Mouse (Mus musculus): ENCODE data around the gene Krt33a. TPM values are rescaled to one million over a fixed set of nuclear protein-coding genes. Genes with fewer than 3 reads are reported as not detected.
A peak's percentile ranks its signal among the peaks of the same experiment; 100 is the strongest.

Gene Krt33a
- polyA plus RNA-seq, 1 experiment, result not detected

DNA sequence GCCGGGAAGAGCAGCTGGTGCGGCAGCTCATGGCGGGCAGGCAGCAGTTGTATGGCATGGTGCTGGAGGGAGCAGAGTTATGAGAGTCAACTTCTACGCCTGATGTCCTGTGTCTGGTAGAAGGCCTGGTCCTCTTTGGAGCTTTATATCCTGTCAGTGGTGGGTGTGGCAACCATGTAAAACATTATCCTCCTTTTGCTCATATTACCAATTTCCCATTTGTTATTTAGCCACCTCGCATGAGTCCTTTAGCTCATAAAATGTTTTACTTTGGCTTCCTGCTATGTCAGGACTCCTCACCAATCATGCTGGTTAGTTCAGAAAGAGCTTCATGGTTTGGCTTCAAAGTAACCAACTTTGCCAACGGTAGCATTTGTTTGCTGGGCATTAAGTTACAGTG lies 13.8 kb upstream of the Krt33a start, which contains the start of gene Krt33b:
Krt33b (minus strand) TSS at position 101 of the 400 bp plus-strand sequence.
- no peaks in the 10 kb centered on the region for H3K27me3 ChIP-seq (ENCODE audit: control insufficient read depth, insufficient read depth, low read length)
- no peak for TF ChIP-seq CTCF (IDR thresholded peaks at IDR 0.05; ENCODE audit: extremely low read depth, insufficient read length, insufficient replicate concordance, low read depth, low read length)
- no peak for TF ChIP-seq POLR2A (IDR thresholded peaks at IDR 0.05; ENCODE audit: low read depth, low read length)
- no peak within 1 kb of the TSS for H3K27ac ChIP-seq (ENCODE audit: insufficient read depth, low read depth, low read length)
- H3K36me3 ChIP-seq (ENCODE audit: control insufficient read depth, insufficient read depth, low read length), result no peaks in the 10 kb centered on the region
- 83% methylated on average over 6 of the region's 6 CpGs for WGBS
- H3K4me3 ChIP-seq (ENCODE audit: low read depth, low read length), result no peak within 1 kb of the TSS
- H3K4me1 ChIP-seq (ENCODE audit: control insufficient read depth, insufficient read depth, insufficient read length, low read length), result 0 out of 2 replicates have a peak, but pooled peaks cover 2% of the 10 kb centered on the region

- TF ChIP-seq POLR2A (IDR thresholded peaks at IDR 0.05; ENCODE audit: low read depth, low read length) (no peak), CTCF (IDR thresholded peaks at IDR 0.05; ENCODE audit: extremely low read depth, insufficient read length, insufficient replicate concordance, low read depth, low read length) (no peak)
- Histone ChIP-seq H3K36me3 (ENCODE audit: control insufficient read depth, insufficient read depth, low read length) (no peaks in the 10 kb centered on the region), H3K4me3 (ENCODE audit: low read depth, low read length) (no peak overlapping the region), H3K27ac (ENCODE audit: insufficient read depth, low read depth, low read length) (no peak overlapping the region), H3K27me3 (ENCODE audit: control insufficient read depth, insufficient read depth, low read length) (no peaks in the 10 kb centered on the region), H3K4me1 (ENCODE audit: control insufficient read depth, insufficient read depth, insufficient read length, low read length) (no peaks in the 10 kb centered on the region)
- WGBS, result 78% methylated on average over 5 of the region's 5 CpGs
These were observed 5.4 kb upstream of the Krt33a start for GRCm38 (mm10) chr11:100021438-100021837.

DNA sequence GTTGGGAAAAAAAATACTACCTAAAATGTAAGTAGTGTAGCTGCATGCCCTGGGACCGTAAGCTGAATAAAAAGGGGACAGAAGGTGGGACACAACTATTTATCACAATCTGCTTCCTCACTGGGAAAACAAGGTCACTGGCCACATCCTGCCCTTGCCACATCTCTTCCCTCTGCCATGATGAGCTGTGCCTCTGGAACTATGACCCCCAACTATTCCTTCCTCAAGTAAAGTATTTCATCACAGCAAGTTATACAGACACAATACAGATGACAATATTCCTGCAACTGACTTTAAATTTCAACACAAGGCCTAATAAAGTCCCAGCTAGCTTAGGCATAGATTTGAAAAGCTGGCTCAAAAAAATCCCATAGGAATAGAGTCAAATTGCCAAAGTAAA lies 3.5 kb upstream of the Krt33a start:
- H3K27me3 ChIP-seq (ENCODE audit: control insufficient read depth, insufficient read depth, low read length), result no peaks in the 10 kb centered on the region
- H3K36me3 ChIP-seq (ENCODE audit: control insufficient read depth, insufficient read depth, low read length), result no peaks in the 10 kb centered on the region
- H3K4me1 ChIP-seq (ENCODE audit: control insufficient read depth, insufficient read depth, insufficient read length, low read length), result no peaks in the 10 kb centered on the region
- 94% methylated on average over 1 of the region's 1 CpGs for WGBS
- no peak overlapping the region for H3K4me3 ChIP-seq (ENCODE audit: low read depth, low read length)
- no peak overlapping the region for H3K27ac ChIP-seq (ENCODE audit: insufficient read depth, low read depth, low read length)
- no peak for TF ChIP-seq CTCF (IDR thresholded peaks at IDR 0.05; ENCODE audit: extremely low read depth, insufficient read length, insufficient replicate concordance, low read depth, low read length)
- no peak for TF ChIP-seq POLR2A (IDR thresholded peaks at IDR 0.05; ENCODE audit: low read depth, low read length)

DNA sequence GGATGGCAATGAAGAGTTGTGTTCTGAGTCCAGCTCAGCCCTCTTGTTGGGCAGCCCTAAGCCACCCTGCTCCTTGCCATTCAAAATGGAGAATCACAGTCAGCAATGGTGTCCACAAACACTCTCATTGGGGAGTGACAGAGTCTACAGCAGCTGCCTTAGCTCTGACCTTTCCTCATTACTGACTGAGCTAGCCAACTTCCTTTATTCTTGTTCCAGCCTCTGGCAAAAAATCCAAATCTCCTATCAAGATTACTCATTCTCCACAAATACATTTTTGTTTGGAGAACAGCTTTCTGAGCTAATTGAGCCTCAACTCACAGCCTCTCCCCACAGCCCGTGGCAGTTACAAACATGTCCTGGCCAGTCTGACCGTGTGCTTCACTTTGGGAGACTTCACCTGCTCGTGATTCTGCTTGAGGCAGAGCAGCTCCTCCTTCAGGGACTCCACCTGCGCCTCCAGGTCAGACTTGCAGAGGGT lies 2.3 kb downstream of the Krt33a start:
- no peak for TF ChIP-seq CTCF (IDR thresholded peaks at IDR 0.05; ENCODE audit: extremely low read depth, insufficient read length, insufficient replicate concordance, low read depth, low read length)
- TF ChIP-seq POLR2A (IDR thresholded peaks at IDR 0.05; ENCODE audit: low read depth, low read length), result no peak
- H3K4me3 ChIP-seq (ENCODE audit: low read depth, low read length), result no peak overlapping the region
- H3K27me3 ChIP-seq (ENCODE audit: control insufficient read depth, insufficient read depth, low read length), result no peaks in the 10 kb centered on the region
- H3K4me1 ChIP-seq (ENCODE audit: control insufficient read depth, insufficient read depth, insufficient read length, low read length), result no peaks in the 10 kb centered on the region
- no peaks in the 10 kb centered on the region for H3K36me3 ChIP-seq (ENCODE audit: control insufficient read depth, insufficient read depth, low read length)
- 20% methylated on average over 4 of the region's 4 CpGs for WGBS
- no peak overlapping the region for H3K27ac ChIP-seq (ENCODE audit: insufficient read depth, low read depth, low read length)

DNA sequence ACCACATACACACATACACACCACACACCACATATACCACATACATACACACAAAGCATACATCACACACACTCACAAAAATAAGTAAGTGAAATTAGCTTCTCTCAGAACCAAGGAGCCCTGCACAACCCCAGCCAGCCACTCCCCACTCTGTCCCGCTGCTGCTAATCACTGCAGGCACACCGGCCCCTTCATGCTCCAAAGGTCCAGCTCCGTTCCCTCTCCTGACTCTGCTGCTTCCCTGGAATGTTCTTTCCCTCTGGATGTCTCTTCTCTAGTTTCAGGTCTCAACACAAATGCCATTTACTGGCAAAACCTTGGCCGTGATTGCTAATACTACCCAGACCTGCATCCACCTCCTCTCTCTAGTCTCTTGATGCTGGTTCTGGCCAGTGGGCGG lies 5.3 kb downstream of the Krt33a start:
- 72% methylated on average over 5 of the region's 5 CpGs for WGBS
- Histone ChIP-seq H3K4me1 (ENCODE audit: control insufficient read depth, insufficient read depth, insufficient read length, low read length) (0 out of 2 replicates have a peak, but pooled peaks cover 2% of the 10 kb centered on the region), H3K27me3 (ENCODE audit: control insufficient read depth, insufficient read depth, low read length) (no peaks in the 10 kb centered on the region), H3K4me3 (ENCODE audit: low read depth, low read length) (no peak overlapping the region), H3K36me3 (ENCODE audit: control insufficient read depth, insufficient read depth, low read length) (no peaks in the 10 kb centered on the region), H3K27ac (ENCODE audit: insufficient read depth, low read depth, low read length) (no peak overlapping the region)
- no peak for TF ChIP-seq CTCF (IDR thresholded peaks at IDR 0.05; ENCODE audit: extremely low read depth, insufficient read length, insufficient replicate concordance, low read depth, low read length)
- TF ChIP-seq POLR2A (IDR thresholded peaks at IDR 0.05; ENCODE audit: low read depth, low read length), result no peak

- Histone ChIP-seq H3K36me3 (ENCODE audit: control insufficient read depth, insufficient read depth, low read length) (no peaks in the 10 kb centered on the region), H3K4me3 (ENCODE audit: low read depth, low read length) (no peak overlapping the region), H3K4me1 (ENCODE audit: control insufficient read depth, insufficient read depth, insufficient read length, low read length) (0 out of 2 replicates have a peak, but pooled peaks cover 2% of the 10 kb centered on the region), H3K27ac (ENCODE audit: insufficient read depth, low read depth, low read length) (no peak overlapping the region), H3K27me3 (ENCODE audit: control insufficient read depth, insufficient read depth, low read length) (no peaks in the 10 kb centered on the region)
- 89% methylated on average over 5 of the region's 5 CpGs for WGBS
- TF ChIP-seq POLR2A (IDR thresholded peaks at IDR 0.05; ENCODE audit: low read depth, low read length) (no peak), CTCF (IDR thresholded peaks at IDR 0.05; ENCODE audit: extremely low read depth, insufficient read length, insufficient replicate concordance, low read depth, low read length) (no peak)
These were observed 7.7 kb downstream of the Krt33a start for GRCm38 (mm10) chr11:100008336-100008735.

DNA sequence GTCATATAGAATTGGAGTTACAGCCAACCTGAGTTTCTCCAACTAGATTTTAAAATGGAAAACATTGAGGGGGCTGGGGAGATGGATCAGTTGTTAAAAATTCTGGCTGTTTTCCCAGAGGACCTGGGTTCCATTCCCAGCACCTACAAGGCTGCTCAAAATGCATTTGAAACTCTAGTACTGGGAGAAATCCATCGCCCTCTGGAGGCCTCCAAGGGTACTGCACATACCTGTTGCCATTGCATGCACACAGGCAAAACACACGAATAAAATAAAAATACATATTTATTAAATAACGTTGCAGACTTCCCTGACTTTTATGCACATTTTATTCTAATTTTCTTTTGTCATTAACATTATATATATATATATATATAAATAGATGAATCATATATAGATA lies 9.4 kb downstream of the Krt33a start:
- Histone ChIP-seq H3K27me3 (ENCODE audit: control insufficient read depth, insufficient read depth, low read length) (no peaks in the 10 kb centered on the region), H3K36me3 (ENCODE audit: control insufficient read depth, insufficient read depth, low read length) (no peaks in the 10 kb centered on the region), H3K27ac (ENCODE audit: insufficient read depth, low read depth, low read length) (no peak overlapping the region), H3K4me3 (ENCODE audit: low read depth, low read length) (no peak overlapping the region), H3K4me1 (ENCODE audit: control insufficient read depth, insufficient read depth, insufficient read length, low read length) (0 out of 2 replicates have a peak, but pooled peaks cover 2% of the 10 kb centered on the region)
- peak; percentile 41; the same call in 1 of the 2 replicates for TF ChIP-seq CTCF (IDR thresholded peaks at IDR 0.05; ENCODE audit: extremely low read depth, insufficient read length, insufficient replicate concordance, low read depth, low read length)
- no peak for TF ChIP-seq POLR2A (IDR thresholded peaks at IDR 0.05; ENCODE audit: low read depth, low read length)
- WGBS, result 60% methylated on average over 3 of the region's 3 CpGs
